In genomic region chr7:29171562-29172097, GRCm38 (mm10) we compare ENCODE assay signal across 8 mouse cellular contexts. TPM values are rescaled to one million over a fixed set of nuclear protein-coding genes. Genes with fewer than 3 reads are reported as not detected.
A peak's percentile ranks its signal among the peaks of the same experiment; 100 is the strongest.
DNase-seq lines count a peak whose midpoint lies in the region; ATAC-seq and TF ChIP-seq lines count a peak whose summit lies in the region.

No protein-coding gene starts in this region.

- 6% methylated on average over 33 of the region's 34 CpGs for WGBS in heart, embryonic 12.5 days
- 6% methylated on average over 33 of the region's 34 CpGs for WGBS in hindbrain, embryonic 13.5 days
- 4% methylated on average over 31 of the region's 34 CpGs for WGBS in midbrain, embryonic 16.5 days

- H3K9ac ChIP-seq in heart, embryonic 12.5 days, result peak overlapping the region; percentile 69
- H3K9ac ChIP-seq in hindbrain, embryonic 13.5 days, result peak overlapping the region; percentile 51; the same call in 1 of the 2 replicates
- H3K9ac ChIP-seq in midbrain, embryonic 16.5 days (ENCODE audit: low read depth, low read length), result peak overlapping the region; percentile 36; the same call in 1 of the 2 replicates

- H3K4me2 ChIP-seq in heart, embryonic 12.5 days, result peak overlapping the region; percentile 89
- peak overlapping the region; percentile 73 for H3K4me2 ChIP-seq in hindbrain, embryonic 13.5 days
- peak overlapping the region; percentile 61 for H3K4me2 ChIP-seq in midbrain, embryonic 16.5 days (ENCODE audit: low read length)

- DNase-seq in heart, postnatal 10 days, result no peak
- DNase-seq in G1E (ENCODE audit: low spot score), result peak; percentile 1
- no peak for DNase-seq in layer of hippocampus, postnatal 14 days (ENCODE audit: low spot score in 2 of 2)
- DNase-seq in layer of hippocampus, adult 18-20 months (ENCODE audit: low spot score in 2 of 2), result no peak
- DNase-seq in embryo, embryonic 10 days (ENCODE audit: low spot score), result no peak

- H3K27ac ChIP-seq in heart, embryonic 12.5 days (ENCODE audit: poor library complexity, severe bottlenecking), result no peak overlapping the region
- H3K27ac ChIP-seq in hindbrain, embryonic 13.5 days, result no peak overlapping the region
- no peak overlapping the region for H3K27ac ChIP-seq in midbrain, embryonic 16.5 days (ENCODE audit: low read length)

- intact Hi-C loops in heart, postnatal 10 days (cut with DNase I), result no loop called here

- H3K9me3 ChIP-seq in heart, embryonic 12.5 days (replicated peaks), result no peaks in the 10 kb centered on the region
- peaks cover 25% of the 10 kb centered on the region for H3K9me3 ChIP-seq in G1E (replicated peaks)
- no peaks in the 10 kb centered on the region for H3K9me3 ChIP-seq in hindbrain, embryonic 13.5 days
- H3K9me3 ChIP-seq in midbrain, embryonic 16.5 days (replicated peaks; ENCODE audit: control insufficient read depth, low read length, poor library complexity, severe bottlenecking), result no peaks in the 10 kb centered on the region

- peaks cover 56% of the 10 kb centered on the region for H3K27me3 ChIP-seq in heart, embryonic 12.5 days (replicated peaks)
- H3K27me3 ChIP-seq in G1E (ENCODE audit: insufficient read depth, low read length), result peaks cover 36% of the 10 kb centered on the region
- peaks cover 66% of the 10 kb centered on the region for H3K27me3 ChIP-seq in hindbrain, embryonic 13.5 days
- H3K27me3 ChIP-seq in midbrain, embryonic 16.5 days (ENCODE audit: control insufficient read depth, insufficient read depth, low read depth, low read length), result peaks cover 37% of the 10 kb centered on the region

- TF ChIP-seq CTCF in G1E (IDR thresholded peaks at IDR 0.05; ENCODE audit: low read depth, low read length), result no peak

- no peak for ATAC-seq in heart, embryonic 12.5 days (ENCODE audit: insufficient number of reproducible peaks, low FRiP score)
- no peak for ATAC-seq in G1E (ENCODE audit: extremely low read depth, insufficient number of reproducible peaks, low FRiP score, poor library complexity, severe bottlenecking)
- ATAC-seq in hindbrain, embryonic 13.5 days (ENCODE audit: low FRiP score), result no peak
- ATAC-seq in midbrain, embryonic 16.5 days, result no peak

- peaks cover 35% of the 10 kb centered on the region for H3K36me3 ChIP-seq in heart, embryonic 12.5 days
- H3K36me3 ChIP-seq in G1E (replicated peaks), result peaks cover 53% of the 10 kb centered on the region
- H3K36me3 ChIP-seq in hindbrain, embryonic 13.5 days, result peaks cover 44% of the 10 kb centered on the region
- peaks cover 23% of the 10 kb centered on the region for H3K36me3 ChIP-seq in midbrain, embryonic 16.5 days (ENCODE audit: control insufficient read depth, insufficient read depth, low read length)

- H3K4me3 ChIP-seq in heart, embryonic 12.5 days, result peak overlapping the region; percentile 67
- H3K4me3 ChIP-seq in G1E (ENCODE audit: low read depth, low read length), result peak overlapping the region; percentile 71; the same call in 1 of the 2 replicates
- H3K4me3 ChIP-seq in hindbrain, embryonic 13.5 days, result peak overlapping the region; percentile 71
- H3K4me3 ChIP-seq in midbrain, embryonic 16.5 days (ENCODE audit: low read depth, low read length), result peak overlapping the region; percentile 13; the same call in 1 of the 2 replicates

- H3K4me1 ChIP-seq in heart, embryonic 12.5 days (replicated peaks), result peaks cover 38% of the 10 kb centered on the region
- H3K4me1 ChIP-seq in G1E (ENCODE audit: insufficient read depth, low read depth, low read length), result peaks cover 31% of the 10 kb centered on the region
- peaks cover 47% of the 10 kb centered on the region for H3K4me1 ChIP-seq in hindbrain, embryonic 13.5 days (replicated peaks)
- peaks cover 22% of the 10 kb centered on the region for H3K4me1 ChIP-seq in midbrain, embryonic 16.5 days (ENCODE audit: control insufficient read depth, insufficient read depth, low read length)

RNA-seq across cellular contexts. Expression of gene Spred3, which starts 1.4 kb away (rescaled TPM):
- 1.6 and 2.1 TPM in 2 replicates for polyA plus RNA-seq in heart, embryonic 12.5 days (2016; fragmentation: Nextera tagmentation; extraction: Ambion mirVana)
- total RNA-seq in heart, postnatal 10 days (2021), result 1 to 10 TPM; 1.9 to 2.2 TPM
- total RNA-seq in G1E (2014; fragmentation: Nextera tagmentation) (1.3 and 1.5 TPM in 2 replicates), G1E (2017) (0.41 and 0.44 TPM in 2 replicates)
- polyA plus RNA-seq in G1E (2012), result 0.21 and 0.23 TPM in 2 replicates
- polyA plus RNA-seq in hindbrain, embryonic 13.5 days (2015; fragmentation: Nextera tagmentation; extraction: Ambion mirVana), result 7.1 and 8.2 TPM in 2 replicates
- 10.7 TPM in 2 replicates for polyA plus RNA-seq in midbrain, embryonic 16.5 days (2015; fragmentation: Nextera tagmentation; extraction: Ambion mirVana)
- 10 to 100 TPM; 42.3 to 52.3 TPM for total RNA-seq in layer of hippocampus, postnatal 14 days (2021)
- total RNA-seq in layer of hippocampus, adult 18-20 months (2021), result 10 to 100 TPM; 41.2 to 44.1 TPM

RNA-seq across cellular contexts. Expression of gene Ggn, which starts 1.6 kb away (rescaled TPM):
- polyA plus RNA-seq in heart, embryonic 12.5 days (2016; fragmentation: Nextera tagmentation; extraction: Ambion mirVana), result 0.21 and 0.41 TPM in 2 replicates
- total RNA-seq in heart, postnatal 10 days (2021), result under 1 TPM; 0.55 to 0.57 TPM
- not detected in 2 replicates for total RNA-seq in G1E (2014; fragmentation: Nextera tagmentation)
- total RNA-seq in G1E (2017), result 0.22 TPM in 1 of 2 replicates, not detected in the other
- 0.21 and 0.36 TPM in 2 replicates for polyA plus RNA-seq in G1E (2012)
- polyA plus RNA-seq in hindbrain, embryonic 13.5 days (2015; fragmentation: Nextera tagmentation; extraction: Ambion mirVana), result 0.49 and 0.65 TPM in 2 replicates
- 0.54 and 1.1 TPM in 2 replicates for polyA plus RNA-seq in midbrain, embryonic 16.5 days (2015; fragmentation: Nextera tagmentation; extraction: Ambion mirVana)
- total RNA-seq in layer of hippocampus, postnatal 14 days (2021), result 1 to 10 TPM; 1.2 to 1.3 TPM
- 1 to 10 TPM in 1 of 2 experiments, under 1 TPM in 1; 0.82 to 1.2 TPM for total RNA-seq in layer of hippocampus, adult 18-20 months (2021)

RNA-seq across cellular contexts. Expression of gene Psmd8, which starts 8.9 kb away (rescaled TPM):
- polyA plus RNA-seq in heart, embryonic 12.5 days (2016; fragmentation: Nextera tagmentation; extraction: Ambion mirVana), result 221 and 225 TPM in 2 replicates
- total RNA-seq in heart, postnatal 10 days (2021), result 100 to 1,000 TPM; 173 to 179 TPM
- 157 TPM in 2 replicates for total RNA-seq in G1E (2014; fragmentation: Nextera tagmentation)
- total RNA-seq in G1E (2017), result 187 and 209 TPM in 2 replicates
- 103 and 111 TPM in 2 replicates for polyA plus RNA-seq in G1E (2012)
- 303 and 305 TPM in 2 replicates for polyA plus RNA-seq in hindbrain, embryonic 13.5 days (2015; fragmentation: Nextera tagmentation; extraction: Ambion mirVana)
- 287 TPM in 2 replicates for polyA plus RNA-seq in midbrain, embryonic 16.5 days (2015; fragmentation: Nextera tagmentation; extraction: Ambion mirVana)
- total RNA-seq in layer of hippocampus, postnatal 14 days (2021), result 100 to 1,000 TPM; 153 to 169 TPM
- 100 to 1,000 TPM; 131 to 137 TPM for total RNA-seq in layer of hippocampus, adult 18-20 months (2021)

RNA-seq across cellular contexts. Expression of gene Fam98c, which starts 15.6 kb away (rescaled TPM):
- polyA plus RNA-seq in heart, embryonic 12.5 days (2016; fragmentation: Nextera tagmentation; extraction: Ambion mirVana), result 13.5 TPM in 2 replicates
- total RNA-seq in heart, postnatal 10 days (2021), result 10 to 100 TPM; 13.7 to 15.4 TPM
- total RNA-seq in G1E (2014; fragmentation: Nextera tagmentation) (29.6 and 33.9 TPM in 2 replicates), G1E (2017) (21.9 and 26.0 TPM in 2 replicates)
- 70.4 and 73.8 TPM in 2 replicates for polyA plus RNA-seq in G1E (2012)
- 24.7 and 24.8 TPM in 2 replicates for polyA plus RNA-seq in hindbrain, embryonic 13.5 days (2015; fragmentation: Nextera tagmentation; extraction: Ambion mirVana)
- polyA plus RNA-seq in midbrain, embryonic 16.5 days (2015; fragmentation: Nextera tagmentation; extraction: Ambion mirVana), result 23.7 and 28.3 TPM in 2 replicates
- 10 to 100 TPM; 29.4 to 32.7 TPM for total RNA-seq in layer of hippocampus, postnatal 14 days (2021)
- 10 to 100 TPM; 30.9 to 32.2 TPM for total RNA-seq in layer of hippocampus, adult 18-20 months (2021)

RNA-seq across cellular contexts. Expression of gene Rasgrp4, which starts 37.0 kb away (rescaled TPM):
- 0.71 and 0.95 TPM in 2 replicates for polyA plus RNA-seq in heart, embryonic 12.5 days (2016; fragmentation: Nextera tagmentation; extraction: Ambion mirVana)
- total RNA-seq in heart, postnatal 10 days (2021), result 1 to 10 TPM; 1.1 to 2.1 TPM
- total RNA-seq in G1E (2014; fragmentation: Nextera tagmentation), result 4.3 and 5.8 TPM in 2 replicates
- 8.2 and 8.6 TPM in 2 replicates for total RNA-seq in G1E (2017)
- 3.0 and 4.3 TPM in 2 replicates for polyA plus RNA-seq in G1E (2012)
- 0.48 and 0.68 TPM in 2 replicates for polyA plus RNA-seq in hindbrain, embryonic 13.5 days (2015; fragmentation: Nextera tagmentation; extraction: Ambion mirVana)
- 0.83 and 1.0 TPM in 2 replicates for polyA plus RNA-seq in midbrain, embryonic 16.5 days (2015; fragmentation: Nextera tagmentation; extraction: Ambion mirVana)
- 1 to 10 TPM; 1.1 to 1.5 TPM for total RNA-seq in layer of hippocampus, postnatal 14 days (2021)
- total RNA-seq in layer of hippocampus, adult 18-20 months (2021), result 1 to 10 TPM in 1 of 2 experiments, under 1 TPM in 1; 0.59 to 1.0 TPM

Comparison
In these comparisons a context has a peak if more than half of its experiments do, and no peak if none do; other contexts are left out.
1. H3K4me3 ChIP-seq: peak in every context shown above with its lines; median percentile 71 in G1E; 71 in hindbrain, embryonic 13.5 days; 67 in heart, embryonic 12.5 days; 13 in midbrain, embryonic 16.5 days.
2. RNA of gene Spred3, which starts 1.4 kb away (total RNA-seq): 42.3 to 52.3 TPM in layer of hippocampus, postnatal 14 days and 41.2 to 44.1 TPM in layer of hippocampus, adult 18-20 months; 1.9 to 2.2 TPM in heart, postnatal 10 days and 0.41 to 1.5 TPM in G1E; every median in the first group is over 10 times any median in the second.
3. Peak in every context shown above with its lines, with median percentiles within 50 percentile points of each other: H3K4me2 ChIP-seq and H3K9ac ChIP-seq.